Mouse (Mus musculus) left cerebral cortex, postnatal 14 days (tissue): Measurements from ENCODE around the gene A930004D18Rik. TPM values are rescaled to one million over a fixed set of nuclear protein-coding genes. Genes with fewer than 3 reads are reported as not detected.
"Not testable (repeated sequence)": the region's sequence is repeated elsewhere in the genome, so short reads cannot be mapped to it uniquely, and the experiment has no call there.

Experiments used
- DNase-seq, 2 experiments: peaks; one replicate each; pipeline ENCODE4 v3.0.0; 2021 to 2022; ENCODE audit warnings: low spot score in 2 of 2, mixed read lengths in 1 of 2
- intact Hi-C: fragments of 180-260 bp; cut with DNase I; formaldehyde crosslinking; loops from one replicate; pipeline ENCODE4 v1.15.1; 2025
- microRNA-seq, 2 experiments: library from miRNA; unstranded; fragments of <30 nt; microRNA quantifications; one replicate each; pipeline ENCODE4 v1.2.0; 2022
- total RNA-seq, 2 experiments: library from RNA; stranded (reverse); gene quantifications; 2 replicates each; pipeline ENCODE4 v1.2.3; 2021

The A930004D18Rik gene
- total RNA-seq, 2 experiments from 2014 or later, result 1.5 to 1.6 TPM

GRCm38 (mm10) chr2:17977645-17978044, 59.9 kb downstream of the A930004D18Rik start:
- DNase-seq, intact Hi-C loops: not testable (repeated sequence)

GRCm38 (mm10) chr2:17975601-17976327, 61.8 kb downstream of the A930004D18Rik start:
- DNase-seq, result no peak
- intact Hi-C loops, result no loop called here

Small RNA genes lying within 50 kb of the gene (microRNA-seq; reads per million reads assigned to microRNA genes)
- gene Mir7655, result 1.3 to 2.0 reads per million in 2 experiments

Other genes with a start within 250 kb of the A930004D18Rik start
- gene H2al2a, start 40.8 kb downstream of the A930004D18Rik start, total RNA-seq, result not detected
- 1 to 10 TPM; 7.1 to 8.1 TPM for gene Skida1, start 11.3 kb upstream of the A930004D18Rik start, total RNA-seq
- gene Mllt10, start 17.5 kb upstream of the A930004D18Rik start, total RNA-seq, result 10 to 100 TPM; 47.7 TPM